Mouse (Mus musculus): ENCODE data around the gene Oosp3. TPM values are rescaled to one million over a fixed set of nuclear protein-coding genes. Genes with fewer than 3 reads are reported as not detected.

The Oosp3 gene
- polyA plus RNA-seq (2014; fragmentation: Nextera tagmentation; extraction: Ambion mirVana) = not detected in 2 replicates

DNA sequence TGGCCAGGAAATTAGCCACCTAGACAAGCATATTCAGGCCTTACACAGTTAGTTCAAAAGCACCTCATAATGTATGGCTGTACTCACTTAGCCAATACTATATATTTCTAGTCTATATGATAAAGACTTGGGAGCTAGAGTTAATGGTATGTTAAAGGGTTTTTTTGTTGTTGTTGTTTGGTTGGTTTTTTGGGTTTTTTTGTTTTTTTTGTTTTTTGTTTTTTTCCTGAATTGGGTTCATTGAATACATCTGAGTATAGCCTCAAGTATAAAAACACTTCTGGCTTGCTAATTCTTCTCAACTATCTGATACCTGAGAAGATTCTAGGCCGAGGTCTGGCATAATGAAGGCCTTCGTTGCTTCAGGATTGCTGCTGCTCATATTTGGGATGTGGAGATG, at the start of gene Oosp3:
TSS of gene Oosp3 (plus strand) at position 301 of the 400 bp plus-strand sequence.
- Histone ChIP-seq H3K36me3 (ENCODE audit: control insufficient read depth, insufficient read depth, low read length) (no peaks in the 10 kb centered on the region), H3K4me2 (replicated peaks; ENCODE audit: low read depth, low read length) (no peak within 1 kb of the TSS), H3K9ac (ENCODE audit: low read depth, low read length) (no peak within 1 kb of the TSS), H3K9me3 (ENCODE audit: control insufficient read depth, low read length) (no peaks in the 10 kb centered on the region), H3K27me3 (ENCODE audit: control insufficient read depth, insufficient read depth, low read length) (no peaks in the 10 kb centered on the region), H3K27ac (ENCODE audit: low read depth, low read length) (no peak within 1 kb of the TSS), H3K4me1 (replicated peaks; ENCODE audit: control insufficient read depth, insufficient read depth, low read length) (no peaks in the 10 kb centered on the region), H3K4me3 (ENCODE audit: low read depth, low read length) (no peak within 1 kb of the TSS)
- no peak for DNase-seq (ENCODE audit: low spot score)
- no peak for ATAC-seq (ENCODE audit: low FRiP score)
- 84% methylated on average over 2 of the region's 2 CpGs for WGBS

DNA sequence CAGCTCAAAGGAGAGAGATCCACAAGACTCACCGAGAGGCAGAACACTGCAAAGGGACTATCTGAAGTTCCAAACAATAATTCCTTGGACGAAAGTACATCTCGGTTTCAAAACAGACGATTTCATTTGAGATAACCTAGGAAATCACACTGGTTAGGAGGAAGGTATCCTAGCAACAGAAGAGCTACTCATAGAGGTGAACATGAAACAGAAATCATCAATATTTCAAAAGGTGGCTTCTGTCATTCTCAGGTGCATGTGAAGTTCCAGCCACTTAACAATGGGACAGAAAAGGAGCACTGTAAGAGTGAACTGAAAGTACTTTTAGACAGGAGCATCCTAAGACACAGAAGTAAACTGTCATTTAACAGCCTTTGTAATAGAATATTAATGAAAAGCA, 47.3 kb upstream of the Oosp3 start:
- Histone ChIP-seq H3K27me3 (ENCODE audit: control insufficient read depth, insufficient read depth, low read length) (no peaks in the 10 kb centered on the region), H3K4me1 (replicated peaks; ENCODE audit: control insufficient read depth, insufficient read depth, low read length) (no peaks in the 10 kb centered on the region), H3K36me3 (ENCODE audit: control insufficient read depth, insufficient read depth, low read length) (no peaks in the 10 kb centered on the region), H3K9ac (ENCODE audit: low read depth, low read length) (no peak overlapping the region), H3K4me3 (ENCODE audit: low read depth, low read length) (no peak overlapping the region), H3K9me3 (ENCODE audit: control insufficient read depth, low read length) (no peaks in the 10 kb centered on the region), H3K4me2 (replicated peaks; ENCODE audit: low read depth, low read length) (no peak overlapping the region), H3K27ac (ENCODE audit: low read depth, low read length) (no peak overlapping the region)
- no peak for DNase-seq (ENCODE audit: low spot score)
- 82% methylated on average over 4 of the region's 4 CpGs for WGBS
- ATAC-seq (ENCODE audit: low FRiP score) = no peak

- no peak for DNase-seq (ENCODE audit: low spot score)
- WGBS = 75% methylated on average over 2 of the region's 2 CpGs
- H3K27ac ChIP-seq (ENCODE audit: low read depth, low read length) = no peak overlapping the region
- H3K9ac ChIP-seq (ENCODE audit: low read depth, low read length) = no peak overlapping the region
- H3K9me3 ChIP-seq (ENCODE audit: control insufficient read depth, low read length) = no peaks in the 10 kb centered on the region
- H3K4me3 ChIP-seq (ENCODE audit: low read depth, low read length) = no peak overlapping the region
- H3K27me3 ChIP-seq (ENCODE audit: control insufficient read depth, insufficient read depth, low read length) = no peaks in the 10 kb centered on the region
- H3K36me3 ChIP-seq (ENCODE audit: control insufficient read depth, insufficient read depth, low read length) = no peaks in the 10 kb centered on the region
- H3K4me2 ChIP-seq (replicated peaks; ENCODE audit: low read depth, low read length) = no peak overlapping the region
- no peak for ATAC-seq (ENCODE audit: low FRiP score)
- no peaks in the 10 kb centered on the region for H3K4me1 ChIP-seq (replicated peaks; ENCODE audit: control insufficient read depth, insufficient read depth, low read length)
Measured at GRCm38 (mm10) chr19:11659142-11659541, 37.7 kb upstream of the Oosp3 start.

GRCm38 (mm10) chr19:11660459-11660858, 36.4 kb upstream of the Oosp3 start, which contains the start of gene Oosp2:
Gene Oosp2, minus strand, starts transcription at chr19:11660559.
- 93% methylated on average over 5 of the region's 5 CpGs for WGBS
- no peak within 1 kb of the TSS for H3K9ac ChIP-seq (ENCODE audit: low read depth, low read length)
- no peak for DNase-seq (ENCODE audit: low spot score)
- no peaks in the 10 kb centered on the region for H3K9me3 ChIP-seq (ENCODE audit: control insufficient read depth, low read length)
- no peaks in the 10 kb centered on the region for H3K27me3 ChIP-seq (ENCODE audit: control insufficient read depth, insufficient read depth, low read length)
- H3K4me2 ChIP-seq (replicated peaks; ENCODE audit: low read depth, low read length) = no peak within 1 kb of the TSS
- H3K4me3 ChIP-seq (ENCODE audit: low read depth, low read length) = no peak within 1 kb of the TSS
- no peaks in the 10 kb centered on the region for H3K4me1 ChIP-seq (replicated peaks; ENCODE audit: control insufficient read depth, insufficient read depth, low read length)
- no peak within 1 kb of the TSS for H3K27ac ChIP-seq (ENCODE audit: low read depth, low read length)
- no peak for ATAC-seq (ENCODE audit: low FRiP score)
- H3K36me3 ChIP-seq (ENCODE audit: control insufficient read depth, insufficient read depth, low read length) = no peaks in the 10 kb centered on the region

DNA sequence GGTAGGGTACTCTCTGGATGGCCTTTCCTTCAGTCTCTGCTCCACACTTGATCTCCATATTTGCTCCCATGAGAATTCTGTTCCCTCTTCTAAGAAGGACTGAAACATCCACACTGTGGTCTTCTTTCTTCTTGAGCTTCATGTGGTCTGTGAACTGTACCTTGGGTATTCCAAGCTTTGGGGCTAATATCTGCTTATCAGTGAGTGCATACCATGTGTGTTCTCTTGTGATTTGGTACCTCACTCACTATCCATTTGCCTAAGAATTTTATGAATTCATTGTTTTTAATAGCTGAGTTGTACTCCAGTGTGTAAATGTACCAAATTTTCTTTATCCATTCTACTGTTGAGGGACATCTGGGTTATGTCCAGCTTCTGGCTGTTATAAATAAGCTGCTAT, 35.3 kb upstream of the Oosp3 start:
- ATAC-seq (ENCODE audit: low FRiP score) (no peak), DNase-seq (ENCODE audit: low spot score) (no peak)
- H3K27me3 ChIP-seq (ENCODE audit: control insufficient read depth, insufficient read depth, low read length) = no peaks in the 10 kb centered on the region
- H3K27ac ChIP-seq (ENCODE audit: low read depth, low read length) = no peak overlapping the region
- H3K9ac ChIP-seq (ENCODE audit: low read depth, low read length) = no peak overlapping the region
- H3K4me2 ChIP-seq (replicated peaks; ENCODE audit: low read depth, low read length) = no peak overlapping the region
- no peaks in the 10 kb centered on the region for H3K9me3 ChIP-seq (ENCODE audit: control insufficient read depth, low read length)
- H3K36me3 ChIP-seq (ENCODE audit: control insufficient read depth, insufficient read depth, low read length) = no peaks in the 10 kb centered on the region
- no peak overlapping the region for H3K4me3 ChIP-seq (ENCODE audit: low read depth, low read length)
- no peaks in the 10 kb centered on the region for H3K4me1 ChIP-seq (replicated peaks; ENCODE audit: control insufficient read depth, insufficient read depth, low read length)

DNA sequence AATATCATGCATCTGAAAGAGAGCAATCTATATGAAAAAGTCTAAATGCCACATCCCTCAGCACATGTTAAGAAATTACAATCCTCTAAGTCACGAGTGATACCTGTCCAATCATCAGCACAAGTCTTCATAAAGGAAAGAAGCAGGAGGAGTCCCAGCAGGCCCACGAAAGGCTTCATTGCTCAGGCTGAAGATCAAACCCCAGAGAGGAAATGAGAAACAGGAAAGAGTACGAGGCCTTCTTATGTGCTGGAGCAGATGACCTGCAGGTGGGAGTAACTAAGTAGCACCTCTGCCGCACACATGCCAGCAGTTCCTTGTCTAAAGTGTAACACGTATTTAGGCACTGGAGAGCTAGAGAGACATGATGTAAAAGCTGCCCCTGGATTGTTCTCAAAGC, 6.0 kb upstream of the Oosp3 start, which contains the start of gene Oosp1:
TSS of gene Oosp1 (minus strand) at position 312 of the 400 bp plus-strand sequence.
- 68% methylated on average over 5 of the region's 5 CpGs for WGBS
- H3K36me3 ChIP-seq (ENCODE audit: control insufficient read depth, insufficient read depth, low read length) = no peaks in the 10 kb centered on the region
- no peak within 1 kb of the TSS for H3K9ac ChIP-seq (ENCODE audit: low read depth, low read length)
- no peak within 1 kb of the TSS for H3K27ac ChIP-seq (ENCODE audit: low read depth, low read length)
- no peaks in the 10 kb centered on the region for H3K4me1 ChIP-seq (replicated peaks; ENCODE audit: control insufficient read depth, insufficient read depth, low read length)
- no peak within 1 kb of the TSS for H3K4me2 ChIP-seq (replicated peaks; ENCODE audit: low read depth, low read length)
- no peak within 1 kb of the TSS for H3K4me3 ChIP-seq (ENCODE audit: low read depth, low read length)
- DNase-seq (ENCODE audit: low spot score) (no peak), ATAC-seq (ENCODE audit: low FRiP score) (no peak)
- no peaks in the 10 kb centered on the region for H3K9me3 ChIP-seq (ENCODE audit: control insufficient read depth, low read length)
- no peaks in the 10 kb centered on the region for H3K27me3 ChIP-seq (ENCODE audit: control insufficient read depth, insufficient read depth, low read length)

DNA sequence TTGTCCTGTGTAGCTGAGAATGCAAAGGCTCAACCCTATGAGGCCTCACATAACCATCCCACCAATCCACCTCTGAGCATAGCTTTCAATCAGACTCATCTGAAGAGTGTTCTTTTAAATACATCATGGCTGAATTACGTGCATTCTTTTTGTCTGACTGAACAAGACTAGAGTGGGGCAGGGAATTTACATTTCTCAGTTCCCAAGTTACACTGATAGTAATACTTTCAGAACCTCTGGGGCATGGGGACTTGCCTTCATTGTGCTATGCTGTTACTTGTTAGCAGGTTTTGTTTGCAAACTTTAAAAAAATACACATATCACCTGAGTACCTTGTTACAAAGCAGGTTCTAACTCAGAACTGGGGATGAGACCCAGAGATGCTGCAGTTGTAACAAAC, 5.4 kb upstream of the Oosp3 start:
- Histone ChIP-seq H3K4me1 (replicated peaks; ENCODE audit: control insufficient read depth, insufficient read depth, low read length) (no peaks in the 10 kb centered on the region), H3K9ac (ENCODE audit: low read depth, low read length) (no peak overlapping the region), H3K4me2 (replicated peaks; ENCODE audit: low read depth, low read length) (no peak overlapping the region), H3K27me3 (ENCODE audit: control insufficient read depth, insufficient read depth, low read length) (no peaks in the 10 kb centered on the region), H3K36me3 (ENCODE audit: control insufficient read depth, insufficient read depth, low read length) (no peaks in the 10 kb centered on the region), H3K4me3 (ENCODE audit: low read depth, low read length) (no peak overlapping the region), H3K9me3 (ENCODE audit: control insufficient read depth, low read length) (no peaks in the 10 kb centered on the region), H3K27ac (ENCODE audit: low read depth, low read length) (no peak overlapping the region)
- DNase-seq (ENCODE audit: low spot score) (no peak), ATAC-seq (ENCODE audit: low FRiP score) (no peak)
- WGBS = 59% methylated on average over 1 of the region's 1 CpGs

GRCm38 (mm10) chr19:11698342-11698741, 1.5 kb downstream of the Oosp3 start:
- no peak overlapping the region for H3K9ac ChIP-seq (ENCODE audit: low read depth, low read length)
- WGBS = 89% methylated on average over 6 of the region's 6 CpGs
- no peak overlapping the region for H3K27ac ChIP-seq (ENCODE audit: low read depth, low read length)
- H3K4me3 ChIP-seq (ENCODE audit: low read depth, low read length) = no peak overlapping the region
- H3K9me3 ChIP-seq (ENCODE audit: control insufficient read depth, low read length) = no peaks in the 10 kb centered on the region
- DNase-seq (ENCODE audit: low spot score) (no peak), ATAC-seq (ENCODE audit: low FRiP score) (no peak)
- no peaks in the 10 kb centered on the region for H3K36me3 ChIP-seq (ENCODE audit: control insufficient read depth, insufficient read depth, low read length)
- no peaks in the 10 kb centered on the region for H3K4me1 ChIP-seq (replicated peaks; ENCODE audit: control insufficient read depth, insufficient read depth, low read length)
- H3K27me3 ChIP-seq (ENCODE audit: control insufficient read depth, insufficient read depth, low read length) = no peaks in the 10 kb centered on the region
- H3K4me2 ChIP-seq (replicated peaks; ENCODE audit: low read depth, low read length) = no peak overlapping the region

GRCm38 (mm10) chr19:11712451-11712850, 15.6 kb downstream of the Oosp3 start:
- Histone ChIP-seq H3K27ac (ENCODE audit: low read depth, low read length) (no peak overlapping the region), H3K27me3 (ENCODE audit: control insufficient read depth, insufficient read depth, low read length) (no peaks in the 10 kb centered on the region), H3K9me3 (ENCODE audit: control insufficient read depth, low read length) (no peaks in the 10 kb centered on the region), H3K4me1 (replicated peaks; ENCODE audit: control insufficient read depth, insufficient read depth, low read length) (no peaks in the 10 kb centered on the region), H3K4me3 (ENCODE audit: low read depth, low read length) (no peak overlapping the region), H3K9ac (ENCODE audit: low read depth, low read length) (no peak overlapping the region), H3K36me3 (ENCODE audit: control insufficient read depth, insufficient read depth, low read length) (no peaks in the 10 kb centered on the region), H3K4me2 (replicated peaks; ENCODE audit: low read depth, low read length) (no peak overlapping the region)
- WGBS = 88% methylated on average over 4 of the region's 4 CpGs
- DNase-seq (ENCODE audit: low spot score) (no peak), ATAC-seq (ENCODE audit: low FRiP score) (no peak)
